Mouse (Mus musculus) testis, adult 2 months (tissue): ENCODE data around the gene Gm9821. TPM values are rescaled to one million over a fixed set of nuclear protein-coding genes. Genes with fewer than 3 reads are reported as not detected.

Experiments used
- H3K27ac ChIP-seq: fragments of 200-500 bp; 2 replicates; pipeline ENCODE4 v1.5.1; 2012; ENCODE audit warnings: low read depth, low read length; ENCODE audit not compliant: control insufficient read depth, insufficient read depth
- H3K27me3 ChIP-seq: fragments of 200-500 bp; 2 replicates; pipeline ENCODE4 v1.6.1; 2012; ENCODE audit warnings: mild to moderate bottlenecking, low read length, moderate library complexity; ENCODE audit not compliant: control insufficient read depth, insufficient read depth
- H3K36me3 ChIP-seq: fragments of 200-500 bp; 2 replicates; pipeline ENCODE4 v1.6.1; 2012; ENCODE audit warnings: mild to moderate bottlenecking, low read length; ENCODE audit not compliant: control insufficient read depth, insufficient read depth
- H3K4me1 ChIP-seq: fragments of 200-500 bp; 2 replicates; pipeline ENCODE4 v1.6.1; 2012; ENCODE audit warnings: low read length; ENCODE audit not compliant: control insufficient read depth, insufficient read depth
- H3K4me3 ChIP-seq: fragments of 200-500 bp; 2 replicates; pipeline ENCODE4 v1.5.1; 2012; ENCODE audit warnings: low read depth, mild to moderate bottlenecking, low read length, moderate library complexity, mixed read lengths; ENCODE audit not compliant: control insufficient read depth
- CTCF ChIP-seq: fragments of 200-500 bp; IDR thresholded peaks from 2 replicates; pipeline ENCODE4 v1.5.1; 2012; ENCODE audit warnings: low read depth, mild to moderate bottlenecking, inconsistent platforms, low read length, moderate library complexity; ENCODE audit not compliant: control insufficient read depth, insufficient read depth, insufficient replicate concordance
- POLR2A ChIP-seq: fragments of 200-500 bp; IDR thresholded peaks from 2 replicates; pipeline ENCODE4 v1.6.1; 2012; ENCODE audit warnings: low read depth, mild to moderate bottlenecking, inconsistent platforms, low read length, moderate library complexity; ENCODE audit not compliant: control insufficient read depth
- polyA plus RNA-seq: library from polyadenylated mRNA; depleted of rRNA; stranded (reverse); fragments of >200 nt; gene quantifications from 2 replicates; pipeline ENCODE4 v1.2.3, GENCODE M21; 2012; rRNA removed

The Gm9821 gene
- polyA plus RNA-seq: not detected in 2 replicates

DNA sequence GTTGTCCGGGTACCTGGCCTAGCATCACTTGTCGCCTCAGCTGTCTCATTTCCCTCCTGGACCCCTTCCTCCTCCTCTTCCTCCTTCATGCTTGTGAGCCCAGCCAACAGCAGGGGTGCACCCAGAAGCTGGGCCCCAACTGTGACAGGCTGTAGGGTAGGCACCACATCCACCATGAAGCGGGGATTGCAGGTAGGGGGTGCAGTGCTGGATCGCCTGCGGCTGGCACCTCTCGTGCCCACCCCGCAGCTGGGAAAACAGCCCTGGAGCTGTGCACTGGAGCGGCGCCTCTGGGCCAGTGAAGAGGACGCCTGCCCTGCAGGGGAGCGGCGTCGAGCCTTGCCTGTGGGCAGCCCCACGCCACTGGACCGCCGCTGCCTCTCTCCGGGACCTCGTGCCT lies at the start of gene Gm9821:
Gene Gm9821 (plus strand): TSS at position 221 of the 400 bp plus-strand sequence.
- Histone ChIP-seq H3K36me3 (no peaks in the 10 kb centered on the region), H3K4me1 (no peaks in the 10 kb centered on the region), H3K27me3 (no peaks in the 10 kb centered on the region), H3K4me3 (no peak within 1 kb of the TSS), H3K27ac (no peak within 1 kb of the TSS)
- TF ChIP-seq POLR2A (no peak), CTCF (no peak)

DNA sequence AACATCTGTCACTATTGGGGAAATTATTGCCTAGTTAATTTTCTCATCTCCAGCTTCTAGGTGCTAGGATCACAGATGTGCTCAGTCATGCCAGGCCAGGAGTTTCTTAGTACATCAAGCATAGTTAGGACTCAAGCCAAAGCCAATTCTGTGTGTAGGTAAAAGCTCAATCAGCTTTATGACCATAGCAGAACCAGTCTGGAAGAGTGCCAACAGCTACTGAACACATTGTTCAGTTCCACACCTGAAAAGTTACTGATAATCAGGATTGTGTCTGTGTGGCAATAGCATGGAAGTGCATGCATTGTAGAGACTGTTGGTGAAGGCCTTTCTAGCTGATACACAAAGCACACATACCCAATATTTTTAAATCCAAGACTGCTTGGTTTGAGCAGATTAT lies 47.5 kb upstream of the Gm9821 start:
- H3K4me3 ChIP-seq: no peak overlapping the region
- H3K27ac ChIP-seq: no peak overlapping the region
- H3K36me3 ChIP-seq: peaks cover 2% of the 10 kb centered on the region; the same call in 1 of the 2 replicates
- H3K27me3 ChIP-seq: no peaks in the 10 kb centered on the region
- no peak for TF ChIP-seq POLR2A
- no peak for TF ChIP-seq CTCF
- no peaks in the 10 kb centered on the region for H3K4me1 ChIP-seq

DNA sequence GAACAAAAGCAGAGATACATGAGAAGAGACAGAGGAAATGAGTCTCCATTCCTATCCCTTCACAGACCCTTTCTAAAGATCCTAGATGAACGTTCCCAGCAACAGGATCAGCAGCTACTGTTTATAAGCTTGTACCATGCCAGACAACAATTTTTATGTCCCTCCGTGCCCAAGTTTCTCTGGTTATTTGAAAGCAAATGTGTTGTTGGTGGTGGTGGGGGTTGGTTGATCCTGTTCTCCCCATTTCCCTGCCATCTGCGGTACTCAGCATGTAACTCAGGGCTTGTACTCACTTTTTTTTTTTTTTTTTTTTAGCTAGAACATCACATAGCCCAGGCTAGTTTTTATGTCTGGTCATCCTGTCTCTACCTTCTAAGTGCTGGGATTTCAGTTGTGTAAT lies 46.4 kb upstream of the Gm9821 start:
- Histone ChIP-seq H3K4me3 (no peak overlapping the region), H3K27ac (no peak overlapping the region), H3K27me3 (no peaks in the 10 kb centered on the region), H3K4me1 (no peaks in the 10 kb centered on the region), H3K36me3 (peaks cover 2% of the 10 kb centered on the region; the same call in 1 of the 2 replicates)
- no peak for TF ChIP-seq CTCF
- no peak for TF ChIP-seq POLR2A

DNA sequence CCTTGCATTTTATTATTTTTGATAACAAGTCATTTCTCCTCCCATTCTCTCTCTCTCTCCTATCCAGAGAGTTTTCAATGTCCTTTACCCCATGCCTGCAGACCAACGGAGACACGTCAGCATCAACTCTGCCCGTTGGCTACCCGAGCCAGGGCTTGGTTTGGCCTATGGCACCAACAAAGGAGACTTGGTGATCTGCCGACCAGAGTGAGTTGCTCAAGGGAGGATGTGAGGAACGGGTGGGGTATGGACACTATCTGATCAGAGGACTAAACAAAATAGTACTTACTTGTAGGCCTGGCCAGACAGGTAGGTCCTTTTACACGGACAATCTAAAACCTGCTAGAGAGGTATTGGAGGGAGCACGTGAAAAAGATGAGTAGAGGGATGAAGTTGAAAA lies 45.1 kb upstream of the Gm9821 start:
- TF ChIP-seq POLR2A: no peak
- no peak for TF ChIP-seq CTCF
- Histone ChIP-seq H3K27ac (no peak overlapping the region), H3K27me3 (no peaks in the 10 kb centered on the region), H3K4me1 (no peaks in the 10 kb centered on the region), H3K36me3 (peaks cover 2% of the 10 kb centered on the region; the same call in 1 of the 2 replicates), H3K4me3 (no peak overlapping the region)

GRCm38 (mm10) chr2:91902336-91902735 lies 43.2 kb upstream of the Gm9821 start:
- H3K4me1 ChIP-seq: no peaks in the 10 kb centered on the region
- no peak overlapping the region for H3K27ac ChIP-seq
- TF ChIP-seq CTCF (no peak), POLR2A (no peak)
- peaks cover 2% of the 10 kb centered on the region; the same call in 1 of the 2 replicates for H3K36me3 ChIP-seq
- H3K4me3 ChIP-seq: no peak overlapping the region
- H3K27me3 ChIP-seq: no peaks in the 10 kb centered on the region

DNA sequence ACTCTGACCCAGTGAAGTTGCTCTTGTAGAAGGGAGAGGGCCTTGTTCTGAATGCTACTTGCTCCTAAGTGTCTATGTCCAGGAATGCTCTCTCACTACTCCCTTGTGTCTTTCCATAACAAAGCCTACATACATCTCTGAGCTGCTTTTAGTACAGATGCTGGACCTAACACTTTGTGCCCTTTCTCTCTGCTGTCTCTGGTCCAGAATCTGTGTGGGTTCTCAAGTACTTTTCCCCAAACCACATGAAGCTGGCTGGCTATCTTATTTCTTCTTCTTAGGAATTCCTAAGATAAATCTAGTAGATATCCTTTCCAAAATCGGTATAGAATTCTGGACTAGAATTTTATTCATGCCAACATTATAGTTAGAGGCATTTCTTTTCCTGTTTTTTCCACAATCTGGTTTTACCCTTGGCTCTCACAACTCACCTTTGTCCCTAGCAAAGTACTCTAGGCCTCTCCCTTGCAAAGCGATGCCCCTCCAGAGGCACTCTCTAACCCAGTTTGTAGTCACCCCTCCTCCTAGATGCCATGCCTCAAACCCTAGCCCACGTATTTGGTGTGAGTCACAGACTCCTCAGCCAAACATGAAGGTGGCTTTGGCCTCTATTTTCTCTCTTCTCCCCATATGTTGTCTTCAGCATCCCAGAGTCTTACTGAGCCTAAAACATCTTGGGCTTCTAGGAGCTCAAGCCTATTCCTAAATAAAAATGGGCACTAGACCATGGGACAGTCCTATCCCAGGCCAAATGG lies 42.2 kb upstream of the Gm9821 start:
- H3K36me3 ChIP-seq: peaks cover 2% of the 10 kb centered on the region; the same call in 1 of the 2 replicates
- TF ChIP-seq CTCF (no peak), POLR2A (no peak)
- H3K4me1 ChIP-seq: no peaks in the 10 kb centered on the region
- no peak overlapping the region for H3K27ac ChIP-seq
- H3K27me3 ChIP-seq: no peaks in the 10 kb centered on the region
- H3K4me3 ChIP-seq: no peak overlapping the region

GRCm38 (mm10) chr2:91904618-91905307 lies 40.7 kb upstream of the Gm9821 start:
- Histone ChIP-seq H3K27me3 (no peaks in the 10 kb centered on the region), H3K4me1 (no peaks in the 10 kb centered on the region), H3K4me3 (no peak overlapping the region), H3K27ac (no peak overlapping the region), H3K36me3 (peaks cover 2% of the 10 kb centered on the region; the same call in 1 of the 2 replicates)
- TF ChIP-seq POLR2A (no peak), CTCF (no peak)
